Mouse (Mus musculus): ENCODE results near the gene Med10.

Gene Med10

GRCm38 (mm10) chr13:69802095-69802494, at the start of gene Med10:
Med10 (plus strand) TSS chr13:69802395.
- DNase-seq = no peak

- DNase-seq = no peak
Measured at GRCm38 (mm10) chr13:69752875-69753274, 49.3 kb upstream of the Med10 start.

GRCm38 (mm10) chr13:69758979-69759378, 43.2 kb upstream of the Med10 start:
- no peak for DNase-seq

- no peak for DNase-seq
Measured at GRCm38 (mm10) chr13:69761393-69761792, 40.8 kb upstream of the Med10 start.

GRCm38 (mm10) chr13:69764646-69765045, 37.5 kb upstream of the Med10 start:
- no peak for DNase-seq

GRCm38 (mm10) chr13:69768152-69768551, 34.0 kb upstream of the Med10 start:
- DNase-seq = no peak

GRCm38 (mm10) chr13:69770538-69771456, 31.4 kb upstream of the Med10 start:
- DNase-seq = no peak

GRCm38 (mm10) chr13:69772358-69772757, 29.8 kb upstream of the Med10 start:
- DNase-seq = no peak

- no peak for DNase-seq
Measured at GRCm38 (mm10) chr13:69778221-69778620, 24.0 kb upstream of the Med10 start.

GRCm38 (mm10) chr13:69788704-69789103, 13.5 kb upstream of the Med10 start:
- no peak for DNase-seq

- DNase-seq = no peak
Measured at GRCm38 (mm10) chr13:69791814-69792213, 10.4 kb upstream of the Med10 start.

GRCm38 (mm10) chr13:69792541-69793009, 9.6 kb upstream of the Med10 start:
- no peak for DNase-seq

GRCm38 (mm10) chr13:69794808-69795207, 7.4 kb upstream of the Med10 start:
- no peak for DNase-seq

GRCm38 (mm10) chr13:69809681-69810611, 7.8 kb downstream of the Med10 start:
- DNase-seq = peak; percentile 85

GRCm38 (mm10) chr13:69810936-69811680, 8.9 kb downstream of the Med10 start:
- no peak for DNase-seq

- no peak for DNase-seq
Measured at GRCm38 (mm10) chr13:69813870-69814269, 11.7 kb downstream of the Med10 start.

GRCm38 (mm10) chr13:69818306-69818705, 16.1 kb downstream of the Med10 start:
- DNase-seq = no peak

GRCm38 (mm10) chr13:69821169-69821822, 19.1 kb downstream of the Med10 start:
- peak; percentile 21 for DNase-seq

- no peak for DNase-seq
Measured at GRCm38 (mm10) chr13:69823920-69824637, 21.9 kb downstream of the Med10 start.

- no peak for DNase-seq
Measured at GRCm38 (mm10) chr13:69825396-69826095, 23.4 kb downstream of the Med10 start.

- no peak for DNase-seq
Measured at GRCm38 (mm10) chr13:69830606-69831005, 28.4 kb downstream of the Med10 start.
